Mouse (Mus musculus) heart, postnatal 0 days (tissue): ENCODE measurements around the gene Lrrc75a. TPM values are rescaled to one million over a fixed set of nuclear protein-coding genes. Genes with fewer than 3 reads are reported as not detected.

Experiments used
- ATAC-seq: fragments of 200-750 bp; cut with Nextera tagmentation; 2 replicates; pipeline ENCODE4 v1.8.0; 2017; ENCODE audit warnings: low read depth, moderate number of reproducible peaks, moderate library complexity; ENCODE audit not compliant: insufficient read depth
- DNase-seq: peaks from one replicate; pipeline ENCODE4 v3.0.0-alpha.2; 2016; ENCODE audit warnings: low spot score
- H3K27ac ChIP-seq: fragments of 300-500 bp; sonication (generic); 2 replicates; pipeline ENCODE4 v1.5.1; 2014; ENCODE audit warnings: low read depth, mild to moderate bottlenecking
- H3K27me3 ChIP-seq: fragments of 300-500 bp; sonication (generic); 2 replicates; pipeline ENCODE4 v1.6.1; 2014; ENCODE audit warnings: low read length, mixed read lengths; ENCODE audit not compliant: control insufficient read depth, insufficient read depth
- H3K36me3 ChIP-seq: fragments of 300-500 bp; sonication (generic); replicated peaks from 2 replicates; pipeline ENCODE4 v1.6.1; 2014; ENCODE audit warnings: low read length, mixed read lengths; ENCODE audit not compliant: control insufficient read depth, insufficient read depth
- H3K4me1 ChIP-seq: fragments of 300-500 bp; sonication (generic); 2 replicates; pipeline ENCODE4 v1.6.1; 2014; ENCODE audit warnings: antibody characterized with exemption; ENCODE audit not compliant: control insufficient read depth, insufficient read depth
- H3K4me2 ChIP-seq: fragments of 300-500 bp; sonication (generic); 2 replicates; pipeline ENCODE4 v1.6.1; 2014; ENCODE audit warnings: low read depth, mild to moderate bottlenecking, low read length, moderate library complexity
- H3K4me3 ChIP-seq: fragments of 300-500 bp; sonication (generic); 2 replicates; pipeline ENCODE4 v1.5.1; 2014; ENCODE audit warnings: low read depth, low read length
- H3K9ac ChIP-seq: fragments of 300-500 bp; sonication (generic); replicated peaks from 2 replicates; pipeline ENCODE4 v1.6.1; 2014; ENCODE audit warnings: low read depth, low read length, mixed read lengths
- H3K9me3 ChIP-seq: fragments of 300-500 bp; sonication (generic); replicated peaks from 2 replicates; pipeline ENCODE4 v1.6.1; 2016; ENCODE audit warnings: low read length; ENCODE audit not compliant: control insufficient read depth
- CTCF ChIP-seq: IDR thresholded peaks from 2 replicates; pipeline ENCODE4 v1.5.1; 2016; ENCODE audit warnings: antibody characterized with exemption, control low read depth, low read depth
- EP300 ChIP-seq: IDR thresholded peaks from 2 replicates; pipeline ENCODE4 v1.6.1; 2016; ENCODE audit warnings: antibody characterized with exemption, low read depth
- WGBS: fragments of 180-500 bp; shearing (Covaris S2); extraction: QIAGEN DNeasy Blood & Tissue Kit; methylation state at CpG from one replicate; pipeline ENCODE4 v1.1.7; 2014; 5-methylcytosine and 5-hydroxymethylcytosine counted together
- polyA plus RNA-seq: library from polyadenylated mRNA; unstranded; fragments of >200 nt; fragmentation: Nextera tagmentation; extraction: Ambion mirVana; gene quantifications from 2 replicates; pipeline ENCODE4 v1.2.1, GENCODE M21; 2015
- total RNA-seq: library from RNA; depleted of rRNA; stranded (reverse); fragments of >200 nt; gene quantifications from 2 replicates; pipeline ENCODE4 v1.2.3, GENCODE M21; 2014; ENCODE audit warnings: low replicate concordance

The Lrrc75a gene
- total and polyA plus RNA-seq, 2 experiments from 2014 or later, result 9.6 to 33.9 TPM

GRCm38 (mm10) chr11:62583031-62583430, 65.3 kb downstream of the Lrrc75a start:
- Histone ChIP-seq H3K4me2 (peak overlapping the region; percentile 47), H3K36me3 (no peaks in the 10 kb centered on the region), H3K27me3 (no peaks in the 10 kb centered on the region), H3K27ac (peak overlapping the region; percentile 37), H3K4me3 (peak overlapping the region; percentile 19; the same call in 1 of the 2 replicates), H3K4me1 (no peaks in the 10 kb centered on the region), H3K9me3 (no peaks in the 10 kb centered on the region), H3K9ac (no peak overlapping the region; the same call in 1 of the 2 replicates)
- TF ChIP-seq CTCF, result no peak
- TF ChIP-seq EP300, result no peak
- WGBS, result 38% methylated on average over 6 of the region's 6 CpGs
- DNase-seq (peak; percentile 41), ATAC-seq (0 out of 2 replicates have a peak, but pooled peaks have one; percentile 11)

- no peaks in the 10 kb centered on the region for H3K4me1 ChIP-seq
- no peak for DNase-seq
- TF ChIP-seq CTCF (no peak), EP300 (no peak)
- ATAC-seq, result no peak
- H3K27ac ChIP-seq, result peak overlapping the region; percentile 19; the same call in 1 of the 2 replicates
- no peaks in the 10 kb centered on the region for H3K36me3 ChIP-seq
- peak overlapping the region; percentile 55 for H3K4me3 ChIP-seq
- 52% methylated on average over 16 of the region's 16 CpGs for WGBS
- no peaks in the 10 kb centered on the region for H3K27me3 ChIP-seq
- no peak overlapping the region for H3K9ac ChIP-seq
- H3K4me2 ChIP-seq, result peak overlapping the region; percentile 88
- H3K9me3 ChIP-seq, result no peaks in the 10 kb centered on the region
Measured at GRCm38 (mm10) chr11:62576530-62577152, 71.7 kb downstream of the Lrrc75a start.

GRCm38 (mm10) chr11:62575659-62576438, 72.5 kb downstream of the Lrrc75a start:
- no peak for DNase-seq
- Histone ChIP-seq H3K27ac (0 out of 2 replicates have a peak overlapping the region, but pooled peaks have one; percentile 3), H3K36me3 (no peaks in the 10 kb centered on the region), H3K4me2 (peak overlapping the region; percentile 88), H3K27me3 (no peaks in the 10 kb centered on the region), H3K4me1 (no peaks in the 10 kb centered on the region), H3K4me3 (peak overlapping the region; percentile 55), H3K9ac (peak overlapping the region; percentile 32), H3K9me3 (no peaks in the 10 kb centered on the region)
- TF ChIP-seq CTCF (no peak), EP300 (no peak)
- WGBS, result 4% methylated on average over 27 of the region's 27 CpGs
- peak; percentile 63 for ATAC-seq

GRCm38 (mm10) chr11:62575297-62575658, 73.0 kb downstream of the Lrrc75a start:
- TF ChIP-seq CTCF (peak; percentile 93), EP300 (no peak)

GRCm38 (mm10) chr11:62574703-62575085, 73.6 kb downstream of the Lrrc75a start:
- H3K9me3 ChIP-seq, result no peaks in the 10 kb centered on the region
- no peak for DNase-seq
- H3K4me1 ChIP-seq, result no peaks in the 10 kb centered on the region
- peak overlapping the region; percentile 88; the same call in 1 of the 2 replicates for H3K4me2 ChIP-seq
- no peak overlapping the region for H3K9ac ChIP-seq
- no peaks in the 10 kb centered on the region for H3K36me3 ChIP-seq
- H3K4me3 ChIP-seq, result peak overlapping the region; percentile 55; the same call in 1 of the 2 replicates
- WGBS, result 67% methylated on average over 4 of the region's 4 CpGs
- H3K27ac ChIP-seq, result no peak overlapping the region; the same call in 1 of the 2 replicates
- TF ChIP-seq EP300 (no peak), CTCF (no peak)
- ATAC-seq, result no peak
- no peaks in the 10 kb centered on the region for H3K27me3 ChIP-seq

More at GRCm38 (mm10) chr11:62575297-62575658, 73.0 kb downstream of the Lrrc75a start:
- ATAC-seq (peak; percentile 84), DNase-seq (peak; percentile 81)
- Histone ChIP-seq H3K36me3 (no peaks in the 10 kb centered on the region), H3K9me3 (no peaks in the 10 kb centered on the region), H3K27me3 (no peaks in the 10 kb centered on the region), H3K27ac (no peak overlapping the region), H3K4me1 (no peaks in the 10 kb centered on the region), H3K9ac (peak overlapping the region; percentile 32; the same call in 1 of the 2 replicates), H3K4me3 (peak overlapping the region; percentile 55), H3K4me2 (peak overlapping the region; percentile 88)
- WGBS, result under 1% methylated on average over 9 of the region's 9 CpGs
